Mouse (Mus musculus) mouse trophoblast stem cell (cell line): Measurements from ENCODE around the gene Cttn.

Experiments used
- in situ Hi-C, 2 experiments: fragments of 300-500 bp; cut with MseI, MboI; formaldehyde crosslinking; loops; 2 replicates in 1 of 2; 3 replicates in 1 of 2; pipeline ENCODE4 v1.15.1; 2025

Gene Cttn

DNA sequence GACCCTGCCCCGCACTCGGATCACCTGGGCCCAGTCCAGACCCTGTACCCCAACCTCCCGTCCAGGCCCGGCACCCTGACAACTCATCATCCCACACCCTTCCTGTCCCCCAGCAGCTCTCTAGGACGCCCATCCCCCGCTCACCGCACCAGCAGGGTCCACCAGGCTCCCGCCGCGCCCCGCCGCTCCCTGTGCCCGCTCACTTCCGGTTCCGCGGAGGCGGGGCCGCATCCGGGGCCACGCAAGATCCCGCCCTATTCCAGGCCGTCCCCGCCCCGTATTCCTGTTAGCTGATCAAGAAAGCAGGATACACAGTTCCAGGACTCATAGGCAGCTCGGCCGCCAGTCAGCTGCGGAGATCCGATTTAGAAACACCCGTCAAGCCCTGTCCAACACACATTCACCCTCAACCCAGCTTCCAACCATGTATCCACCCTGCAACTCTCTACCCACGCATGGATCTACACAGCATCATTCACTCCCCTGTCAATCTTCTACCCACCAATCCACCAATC, at the start of gene Cttn:
Cttn (minus strand) TSS at position 465 of the 515 bp plus-strand sequence.
- in situ Hi-C loops, result no loop called here

DNA sequence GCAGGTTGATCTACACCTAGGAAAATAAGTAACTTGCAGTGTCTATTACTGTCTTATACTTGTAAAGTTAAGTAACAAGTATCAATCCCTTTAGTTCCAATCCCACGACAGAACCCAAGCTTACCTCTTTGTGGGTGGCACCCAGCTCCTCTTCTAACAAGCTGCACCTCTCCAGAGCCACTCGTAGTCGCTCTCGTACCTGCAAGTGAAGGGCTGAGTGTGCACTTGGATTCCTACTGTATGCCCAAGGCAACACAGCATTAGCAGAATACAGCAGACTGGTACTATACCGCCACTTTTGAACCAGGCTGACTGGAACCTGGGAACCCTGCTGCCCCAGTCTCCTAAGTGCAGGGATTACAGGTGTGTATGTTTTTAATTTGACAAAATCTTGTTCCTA, 49.0 kb upstream of the Cttn start:
- in situ Hi-C loops, result no loop called here

DNA sequence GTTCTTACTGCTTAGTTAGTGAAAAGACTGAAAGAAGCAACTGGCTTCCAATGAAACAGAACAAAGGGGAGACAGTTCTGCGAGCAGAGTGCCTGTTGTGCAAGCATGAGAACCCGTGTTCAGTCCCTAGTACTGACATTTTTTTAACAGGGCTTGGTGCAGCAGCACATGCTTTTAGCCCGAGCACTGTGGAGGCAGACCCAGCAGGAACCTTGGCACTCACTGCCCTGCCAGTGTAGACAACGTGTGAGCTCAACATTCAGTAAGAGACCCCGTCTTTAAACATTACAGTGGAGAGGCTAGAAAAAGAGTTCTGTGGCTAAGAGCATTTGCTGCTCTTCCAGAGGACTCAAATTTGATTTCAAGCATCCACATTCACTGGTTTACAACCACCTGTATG, 45.9 kb upstream of the Cttn start:
- in situ Hi-C loops, result no loop called here

DNA sequence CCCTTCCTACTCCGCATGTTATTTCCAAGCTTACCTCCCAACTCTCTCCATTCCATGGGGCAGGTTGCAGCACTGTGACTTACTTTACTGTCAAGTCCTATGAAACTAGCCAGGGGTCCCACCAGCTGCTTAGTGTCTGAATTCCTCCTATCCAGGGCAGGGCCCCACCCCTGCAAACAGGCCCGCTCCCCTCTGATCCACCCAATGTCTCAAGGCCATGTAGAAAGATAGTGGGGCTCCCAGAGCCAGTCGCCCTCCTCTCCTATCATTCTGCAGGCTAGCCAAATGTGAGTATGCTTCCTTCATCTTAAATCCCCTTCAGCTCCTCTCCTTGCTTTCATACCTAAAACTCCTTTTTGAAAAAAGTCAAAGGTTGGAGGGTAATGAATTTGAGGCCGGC, 38.3 kb upstream of the Cttn start:
- in situ Hi-C loops, result no loop called here

DNA sequence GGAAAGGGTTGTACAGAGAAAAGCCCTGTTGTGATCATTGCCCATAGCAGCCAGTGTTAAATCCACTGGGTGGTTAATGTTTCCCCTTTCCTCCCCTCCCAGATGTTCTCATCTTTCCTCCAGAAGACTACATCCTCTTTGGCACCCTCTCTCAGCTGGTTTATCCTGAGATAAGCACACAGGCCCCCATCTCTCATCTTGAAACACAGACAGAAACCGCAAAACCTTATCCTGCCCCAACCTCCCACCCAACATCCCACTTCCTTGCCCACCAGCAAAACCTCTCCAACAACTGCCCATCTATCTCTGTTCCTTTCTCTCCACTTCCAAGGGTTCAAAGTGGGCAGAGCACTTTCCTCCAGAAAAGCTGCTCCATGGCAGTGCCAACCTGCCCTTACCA, 36.0 kb upstream of the Cttn start:
- in situ Hi-C loops, result no loop called here

DNA sequence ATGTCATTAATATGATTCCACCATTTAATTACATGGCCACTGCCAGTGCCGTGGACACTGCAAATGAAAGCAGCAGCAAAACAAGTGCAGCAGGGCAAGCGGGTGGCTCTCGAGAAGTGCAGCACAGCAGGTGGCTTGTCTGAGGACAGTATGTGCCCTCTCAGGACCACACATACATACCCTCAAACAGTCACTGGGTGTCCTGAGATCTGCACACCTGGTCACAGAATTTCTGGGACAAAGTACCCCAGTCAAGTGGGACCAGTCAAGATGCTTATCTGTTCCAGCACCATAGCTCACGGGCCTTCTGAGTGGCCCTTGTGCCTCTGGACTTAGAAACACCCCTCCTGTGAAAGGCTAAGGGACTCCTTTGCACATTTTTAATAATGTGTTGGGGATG, 33.1 kb upstream of the Cttn start:
- in situ Hi-C loops, result no loop called here

DNA sequence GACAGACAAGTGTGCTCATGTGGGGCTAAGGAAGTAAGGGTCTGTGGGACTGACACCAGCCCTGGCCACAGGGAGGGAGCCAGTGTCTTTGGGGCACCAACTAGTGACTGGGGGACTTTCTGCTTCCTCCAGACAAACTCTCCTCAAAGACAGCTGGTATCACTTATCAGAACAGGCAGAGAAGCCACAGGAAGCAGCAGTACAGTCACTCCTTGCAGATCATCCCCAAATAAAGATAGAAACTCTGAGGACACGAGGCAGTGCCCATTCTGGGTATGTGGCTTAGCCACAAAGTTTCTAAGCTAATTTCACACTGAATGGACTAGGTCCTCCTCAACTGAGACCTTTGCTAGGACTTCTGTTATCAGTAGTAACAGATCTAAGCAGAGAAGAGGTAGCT, 22.1 kb upstream of the Cttn start:
- in situ Hi-C loops, result no loop called here

DNA sequence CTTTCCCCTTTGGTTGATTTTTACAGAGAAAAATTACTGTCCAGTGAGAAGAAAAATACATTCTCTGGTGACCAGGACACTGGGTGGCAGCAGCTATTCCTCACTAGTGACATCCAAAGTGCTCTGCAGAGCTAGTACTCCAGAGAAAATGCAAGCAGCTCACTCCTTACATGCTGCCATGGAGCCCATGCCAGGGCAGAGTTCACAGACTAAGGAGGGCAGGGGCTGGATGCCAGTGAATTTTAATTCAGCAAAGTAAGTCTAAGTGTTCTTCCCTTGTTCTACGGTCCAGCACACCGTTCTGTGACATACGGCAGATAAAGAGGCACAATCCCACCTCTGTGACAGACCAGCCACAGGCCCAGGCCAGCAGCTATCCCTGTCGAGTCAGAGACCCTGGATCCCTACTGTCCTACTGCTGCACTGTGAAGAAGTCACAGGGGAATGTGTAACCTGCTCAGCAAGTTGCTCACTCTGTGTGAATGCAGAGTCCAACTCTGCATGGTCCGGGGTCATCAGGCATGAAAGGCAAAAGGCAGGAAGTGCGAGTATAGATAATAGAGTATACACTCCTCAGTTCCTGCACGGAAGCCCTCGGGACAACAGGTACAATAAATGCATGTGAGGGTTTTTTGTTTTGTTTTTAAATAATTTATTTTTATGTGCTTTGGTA, 19.5 kb upstream of the Cttn start:
- in situ Hi-C loops, result no loop called here

DNA sequence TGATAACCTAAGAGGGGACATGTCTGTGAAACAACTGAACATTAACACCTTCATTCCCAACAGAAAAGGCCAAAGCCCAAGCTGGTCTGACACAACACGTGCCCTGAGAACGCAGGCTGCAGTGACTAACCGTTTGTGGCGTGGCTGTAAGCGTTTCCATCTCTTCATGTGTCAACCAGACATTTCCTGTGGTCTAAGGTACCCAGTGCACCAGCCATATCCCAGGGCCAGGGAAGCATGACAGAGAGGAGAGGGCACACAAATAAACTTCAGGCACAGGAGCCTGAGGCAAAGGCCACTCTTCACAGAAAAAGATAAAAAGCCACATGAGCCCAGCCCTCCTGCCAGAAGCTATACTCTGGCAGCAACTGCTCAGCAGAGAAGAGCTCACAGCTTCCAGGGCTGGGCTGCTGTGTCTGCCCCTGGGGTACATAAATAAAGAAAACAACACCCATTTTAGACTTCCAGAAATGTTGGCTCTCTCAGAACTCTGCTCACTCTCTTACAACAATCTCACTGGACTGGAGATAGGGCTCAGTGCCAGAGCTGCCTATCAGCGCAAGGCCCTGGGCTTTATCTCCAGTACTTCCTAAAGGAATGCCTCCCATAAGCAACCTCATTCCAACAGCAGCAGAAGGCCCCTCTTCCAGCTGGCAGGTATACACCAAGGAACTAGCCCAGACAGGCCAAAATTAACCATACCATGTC, 18.4 kb upstream of the Cttn start:
- in situ Hi-C loops, result no loop called here

DNA sequence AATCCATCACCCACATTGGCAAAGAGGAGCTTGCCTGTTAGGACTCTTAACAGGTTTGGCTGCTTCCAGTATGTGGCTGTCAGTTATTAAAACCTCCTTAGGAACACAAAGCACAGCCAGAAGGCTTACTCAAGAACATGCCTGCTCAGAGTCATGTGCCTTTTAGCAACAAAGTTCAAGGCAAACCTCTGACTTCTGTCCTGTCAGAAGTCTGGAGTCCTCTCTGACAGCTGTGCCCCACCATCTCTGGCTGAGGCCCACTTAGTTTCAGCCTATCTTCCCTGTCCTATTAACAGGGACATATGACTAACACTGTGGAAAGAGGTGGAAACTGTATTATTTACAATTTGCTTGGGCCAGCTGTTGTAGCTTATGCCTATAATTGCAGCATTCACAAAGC, 9.5 kb upstream of the Cttn start:
- in situ Hi-C loops, result no loop called here

DNA sequence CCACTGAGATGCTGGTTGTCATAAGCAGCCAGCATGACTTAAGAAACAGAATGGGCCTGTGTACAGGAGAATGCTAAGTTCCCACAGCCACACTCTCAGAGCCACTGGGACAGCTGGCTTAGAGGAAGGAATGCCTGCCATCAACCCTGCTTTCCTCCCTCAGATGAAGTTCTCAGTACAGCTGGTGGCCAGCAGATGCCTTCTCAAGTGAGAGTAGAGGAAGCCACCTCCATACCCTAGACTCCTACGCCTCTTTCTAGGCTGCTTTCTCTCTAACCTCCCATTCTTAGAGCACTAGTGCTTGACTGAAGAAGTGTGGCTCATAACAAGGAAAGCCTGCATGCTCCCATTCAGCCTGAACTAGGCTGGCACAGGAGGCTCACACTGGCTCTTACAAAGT, 8.8 kb upstream of the Cttn start:
- in situ Hi-C loops, result no loop called here

DNA sequence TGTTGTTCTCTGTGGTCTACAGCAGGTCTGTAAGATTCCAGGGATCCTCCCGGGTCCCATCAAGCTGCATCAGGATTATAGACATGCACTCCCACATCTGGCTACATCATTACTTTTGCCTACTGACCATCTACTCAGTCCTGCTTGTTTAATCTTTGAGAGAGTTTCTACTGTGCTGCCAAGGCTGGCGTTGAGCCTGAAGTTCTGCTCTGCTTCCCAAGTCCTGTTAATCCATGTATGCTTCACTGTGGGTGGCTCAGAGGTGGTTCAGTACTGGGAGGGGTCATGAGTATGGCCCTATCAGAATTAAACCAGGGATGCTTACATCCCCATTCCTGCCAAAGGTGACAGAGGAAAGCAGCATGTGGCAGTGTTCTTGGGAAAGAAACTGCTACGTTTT, 4.9 kb upstream of the Cttn start:
- in situ Hi-C loops, result no loop called here

DNA sequence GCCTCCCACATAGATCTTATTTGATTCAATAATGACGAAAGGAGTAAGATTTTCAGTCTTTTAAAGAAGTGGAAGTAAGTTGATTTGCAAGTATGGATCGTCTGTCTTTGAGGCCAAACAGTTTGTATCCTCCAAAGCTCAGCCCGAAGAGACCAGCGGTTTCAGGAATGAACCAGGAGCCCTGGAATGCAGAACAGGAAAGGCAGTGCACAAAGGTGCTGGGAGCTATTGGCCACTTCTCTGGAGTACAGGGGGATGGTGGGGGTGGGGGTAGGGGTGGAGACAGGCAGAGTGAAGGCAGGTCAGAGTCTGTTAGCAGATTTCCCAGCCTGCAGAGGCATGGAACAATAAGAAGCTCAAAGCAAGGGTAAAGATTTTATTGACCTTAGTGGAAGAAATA, 2.7 kb upstream of the Cttn start:
- in situ Hi-C loops, result no loop called here

DNA sequence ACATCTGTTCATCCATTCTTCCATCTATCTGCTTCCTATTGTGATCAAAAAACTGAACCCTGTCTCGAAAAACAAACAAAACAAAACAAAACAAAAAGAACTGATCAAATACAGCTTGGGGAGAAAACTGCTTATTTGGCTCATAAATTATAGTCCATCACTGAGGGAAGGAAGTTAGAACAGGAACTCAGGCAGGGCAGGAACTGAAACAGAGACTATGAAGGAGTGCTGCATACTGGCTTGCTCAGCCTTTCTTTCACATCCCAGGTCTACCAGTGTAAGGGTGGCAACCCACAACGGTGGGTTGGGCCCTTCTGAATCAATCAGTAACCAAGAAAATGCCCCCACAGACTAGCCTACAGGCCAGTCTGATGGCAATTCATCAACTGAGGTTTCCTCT, 294 bp upstream of the Cttn start:
- in situ Hi-C loops, result no loop called here

DNA sequence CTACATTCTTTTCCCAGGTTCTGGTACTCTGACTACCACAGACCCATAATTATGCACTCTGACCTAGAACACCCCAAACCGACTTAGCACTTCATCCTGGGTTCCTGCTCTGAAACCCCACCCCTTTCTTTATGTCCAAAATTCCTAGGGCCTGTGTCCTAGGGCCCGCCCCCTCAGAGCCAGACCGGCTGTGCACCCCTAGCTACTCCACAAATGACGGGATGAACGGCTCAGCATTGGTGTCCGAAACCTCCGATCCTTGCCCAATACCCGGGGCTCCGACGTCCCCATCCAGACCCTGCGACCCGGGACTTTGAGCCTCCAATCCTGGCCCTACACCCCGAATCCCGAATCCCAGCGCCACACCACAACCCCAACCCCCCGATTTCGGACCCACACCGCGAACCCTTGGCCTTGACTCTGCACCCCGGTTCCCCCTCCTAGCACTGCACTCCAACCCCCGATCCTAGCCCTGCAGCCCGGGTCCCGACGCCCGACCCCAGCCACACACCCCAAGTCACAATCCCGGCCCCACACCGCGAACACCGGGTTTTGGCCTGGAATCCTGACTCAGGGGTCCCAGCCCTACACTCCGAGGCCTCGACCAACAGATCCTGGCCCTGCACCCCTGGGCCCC, 783 bp downstream of the Cttn start:
- in situ Hi-C loops, result no loop called here

DNA sequence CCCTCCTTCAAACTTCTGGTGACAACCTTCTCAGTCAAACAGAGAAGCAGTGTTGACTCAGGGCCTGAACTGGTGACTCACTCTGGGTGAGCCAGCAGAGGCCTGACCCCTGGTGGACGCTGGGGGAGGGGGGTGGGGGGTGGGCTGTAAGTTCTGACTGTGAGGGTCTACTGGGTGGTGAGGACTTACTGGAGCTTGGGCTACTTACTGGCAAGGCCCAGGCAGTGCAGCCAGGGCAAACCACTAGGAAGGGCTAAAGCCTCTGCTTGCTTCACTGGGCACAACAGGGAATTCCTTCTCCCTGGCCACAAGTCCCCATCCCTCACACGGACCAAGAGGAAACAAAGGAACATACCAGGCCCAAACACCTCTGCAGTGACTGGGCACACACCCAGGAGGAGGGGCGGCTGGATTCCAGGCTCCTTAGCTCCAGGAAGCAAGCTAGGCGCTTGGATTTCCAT, 1.6 kb downstream of the Cttn start:
- in situ Hi-C loops, result no loop called here

DNA sequence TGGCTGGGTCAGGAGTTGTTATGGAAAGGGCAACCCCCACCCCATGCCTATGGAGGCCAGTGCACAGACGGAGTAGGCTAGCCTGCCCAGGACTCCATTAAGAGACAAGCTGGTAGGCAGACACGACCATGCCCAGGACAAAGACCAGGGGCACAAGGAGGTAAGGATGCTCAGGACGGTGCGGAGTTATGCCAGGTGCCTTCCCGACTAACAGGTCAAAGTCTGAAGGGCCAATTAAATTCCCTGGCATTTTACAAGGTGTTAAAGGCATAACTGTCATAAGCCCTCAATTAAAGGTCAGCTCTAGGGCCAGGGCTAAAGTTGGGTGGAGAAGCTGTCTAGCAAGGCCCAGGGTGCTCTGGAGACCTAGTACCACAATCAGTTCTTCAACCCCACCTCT, 2.1 kb downstream of the Cttn start:
- in situ Hi-C loops, result no loop called here

DNA sequence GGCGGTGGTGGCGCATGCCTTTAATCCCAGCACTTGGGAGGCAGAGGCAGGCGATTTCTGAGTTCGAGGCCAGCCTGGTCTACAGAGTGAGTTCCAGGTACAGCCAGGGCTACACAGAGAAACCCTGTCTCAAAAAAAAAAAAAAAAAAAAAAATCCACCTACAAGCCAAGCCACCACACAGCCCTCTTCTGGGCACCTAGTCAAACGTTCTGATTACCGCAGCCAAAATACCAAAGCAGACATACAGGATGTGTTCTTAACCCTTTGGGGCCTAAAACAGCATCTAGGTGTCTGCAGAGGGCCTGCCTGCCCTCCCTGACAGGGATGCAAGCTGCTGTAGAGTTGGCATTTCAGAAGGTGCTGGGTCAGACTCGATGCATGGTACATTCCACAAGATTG, 8.2 kb downstream of the Cttn start:
- in situ Hi-C loops, result no loop called here

DNA sequence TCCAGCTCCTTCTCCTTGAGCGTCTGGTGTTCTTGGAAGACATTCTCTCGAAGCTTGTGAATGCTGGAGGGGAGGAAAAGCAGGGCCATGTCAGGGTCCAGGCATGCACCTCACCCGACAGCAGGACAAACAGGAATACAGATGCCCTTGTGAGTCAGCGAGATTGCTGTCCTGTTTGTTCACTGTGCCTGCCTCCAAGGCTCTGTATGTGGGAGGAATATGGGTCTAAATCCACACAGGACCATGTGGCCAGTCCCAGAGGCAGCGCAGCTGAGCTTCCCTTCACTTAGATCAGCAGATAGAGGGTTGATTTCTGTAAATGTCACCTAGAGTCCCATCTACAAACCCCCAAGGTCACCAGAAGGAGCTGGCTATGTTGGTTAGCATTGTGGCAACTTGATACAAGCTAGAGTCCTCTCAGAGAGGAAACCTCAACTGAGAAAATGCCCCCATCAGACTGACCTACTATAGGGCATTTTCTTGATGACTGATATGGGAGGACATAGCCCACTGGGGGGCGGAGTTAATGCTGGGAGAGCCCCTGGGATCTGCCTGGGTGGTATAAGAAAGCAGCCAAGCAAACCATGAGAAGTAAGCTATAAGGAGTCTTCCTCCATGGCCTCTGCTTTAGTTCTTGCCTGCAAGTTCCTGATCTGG, 9.4 kb downstream of the Cttn start:
- in situ Hi-C loops, result no loop called here

DNA sequence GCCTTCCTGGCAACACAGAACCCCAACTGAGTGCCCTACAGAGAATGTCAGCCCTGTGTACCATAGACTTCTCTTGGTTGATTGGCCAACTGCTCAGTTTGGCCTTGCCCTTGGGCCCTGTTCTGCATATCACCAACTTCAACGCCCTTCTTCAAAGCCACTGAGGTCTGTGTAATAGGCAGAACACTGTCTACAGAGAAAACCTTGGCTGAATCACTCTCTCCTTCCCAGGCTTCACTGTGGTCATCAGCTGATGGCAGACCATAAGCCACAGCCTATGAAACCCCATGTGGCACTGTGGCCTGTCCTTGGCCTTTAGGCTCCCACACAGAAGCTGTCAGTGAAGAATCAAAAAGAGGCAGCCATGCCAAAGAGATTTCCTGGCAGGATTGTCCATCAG, 11.9 kb downstream of the Cttn start:
- in situ Hi-C loops, result no loop called here

DNA sequence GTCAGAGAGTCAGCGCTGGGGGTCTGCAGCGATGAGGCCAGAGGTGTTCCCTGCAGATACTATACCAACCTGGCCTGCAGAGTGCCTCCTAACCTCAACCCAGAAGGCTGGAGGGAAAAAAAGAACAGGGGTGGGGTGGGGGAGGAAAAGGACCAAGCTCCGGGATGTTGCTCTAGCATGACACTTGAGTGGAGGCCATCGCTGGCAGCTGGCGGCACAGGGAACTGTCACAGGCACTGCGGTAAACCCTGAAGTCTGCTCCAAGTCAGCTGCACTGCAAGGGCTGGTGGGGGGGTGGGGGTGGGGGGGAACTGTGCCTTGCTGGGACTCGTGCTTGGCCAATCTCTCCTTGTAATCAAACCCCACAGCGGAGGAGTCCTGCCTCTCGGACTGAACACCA, 20.1 kb downstream of the Cttn start:
- in situ Hi-C loops, result no loop called here
